In the genomic region with DNA sequence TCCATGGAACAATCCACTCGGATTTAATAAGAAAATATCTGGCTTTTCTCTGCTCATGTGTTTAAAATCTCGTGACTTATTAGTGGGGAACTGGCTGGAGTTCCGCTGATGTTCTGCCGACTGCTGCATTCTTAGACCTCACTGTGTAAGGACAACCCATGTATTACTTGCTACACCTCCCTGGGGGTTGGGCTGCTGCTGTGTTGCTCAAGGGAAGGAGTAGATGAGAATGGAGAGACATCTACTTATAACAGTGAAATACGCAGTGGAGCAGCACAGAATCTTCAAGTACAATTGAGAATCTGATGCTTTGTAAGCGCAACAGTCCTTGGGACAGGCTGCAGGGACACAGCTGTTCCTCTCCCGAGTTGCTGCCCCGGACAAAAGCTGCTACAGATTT, we compare ENCODE assay signal across 9 mouse cellular contexts.
DNase-seq lines count a peak whose midpoint lies in the region; ATAC-seq lines count a peak whose summit lies in the region.
"Had no signal": no experiment of that assay in that cellular context is flagged by ENCODE, and none has a peak within 500 bp of the region (broad histone marks: within the 10 kb centered on the region; RNA-seq: fewer than 3 reads in every experiment).

No protein-coding gene starts in this region.

- no peaks in the 10 kb centered on the region for H3K9me3 ChIP-seq in kidney, embryonic 15.5 days (replicated peaks)
- H3K9me3 ChIP-seq: neural tube, embryonic 13.5 days had no signal

- H3K4me1 ChIP-seq in brown adipose tissue, adult 24 weeks (ENCODE audit: control insufficient read depth, insufficient read depth, insufficient read length, low read length): peaks cover 9% of the 10 kb centered on the region
- peaks cover 23% of the 10 kb centered on the region for H3K4me1 ChIP-seq in kidney, embryonic 15.5 days

- H3K9ac ChIP-seq in kidney, embryonic 15.5 days: no peak overlapping the region
- H3K9ac ChIP-seq: neural tube, embryonic 13.5 days had no signal

- no peaks in the 10 kb centered on the region for H3K27me3 ChIP-seq in kidney, embryonic 15.5 days
- H3K27me3 ChIP-seq: neural tube, embryonic 13.5 days had no signal

- H3K4me2 ChIP-seq in kidney, embryonic 15.5 days: peak overlapping the region; percentile 34
- H3K4me2 ChIP-seq: neural tube, embryonic 13.5 days had no signal

- no peaks in the 10 kb centered on the region for H3K36me3 ChIP-seq in kidney, embryonic 15.5 days
- H3K36me3 ChIP-seq: neural tube, embryonic 13.5 days had no signal

- H3K4me3 ChIP-seq in brown adipose tissue, adult 24 weeks (ENCODE audit: insufficient read depth, low read depth, low read length): peak overlapping the region; percentile 43
- 0 out of 2 replicates have a peak overlapping the region, but pooled peaks have one; percentile 6 for H3K4me3 ChIP-seq in kidney, embryonic 15.5 days (replicated peaks)
- H3K4me3 ChIP-seq: neural tube, embryonic 13.5 days had no signal

- H3K27ac ChIP-seq in brown adipose tissue, adult 24 weeks (replicated peaks; ENCODE audit: low read depth, low read length): peak overlapping the region; percentile 90
- H3K27ac ChIP-seq in kidney, embryonic 15.5 days: peak overlapping the region; percentile 67

- ATAC-seq in kidney, embryonic 15.5 days (replicated peaks; ENCODE audit: low FRiP score): peak; percentile 73; the same call in 1 of the 2 replicates

- WGBS in kidney, embryonic 15.5 days: 55% methylated on average over 8 of the region's 8 CpGs

- peak; percentile 12 to 21 for DNase-seq in cerebellum, postnatal 10 days
- no peak for DNase-seq in cerebellum, adult 18-20 months
- peak; percentile 69 to 72 for DNase-seq in heart, adult 9 months (ENCODE audit: low spot score in 2 of 2)
- DNase-seq in lung, postnatal 14 days: peak; percentile 47
- peak; percentile 17 for DNase-seq in right cerebral cortex, postnatal 14 days
- DNase-seq in cerebellum, postnatal 4 days (ENCODE audit: low spot score in 2 of 2): no peak

Comparison
In these comparisons a context has a peak if more than half of its experiments do, and no peak if none do; other contexts are left out.
1. DNase-seq: peak in cerebellum, postnatal 10 days (2 of 2), heart, adult 9 months (2 of 2), lung, postnatal 14 days (single experiment) and right cerebral cortex, postnatal 14 days (single experiment); none in cerebellum, adult 18-20 months (0 of 2) and cerebellum, postnatal 4 days (0 of 2).